Mouse (Mus musculus) embryonic facial prominence, embryonic 13.5 days (tissue): Measurements from ENCODE around the gene Tkfc. TPM values are rescaled to one million over a fixed set of nuclear protein-coding genes. Genes with fewer than 3 reads are reported as not detected.
"Not testable (repeated sequence)": the region's sequence is repeated elsewhere in the genome, so short reads cannot be mapped to it uniquely, and the experiment has no call there.

Experiments
- ATAC-seq: fragments of 200-750 bp; cut with Nextera tagmentation; 2 replicates; pipeline ENCODE4 v1.8.0; 2017; ENCODE audit warnings: low read depth; ENCODE audit not compliant: insufficient number of reproducible peaks, insufficient read depth, low FRiP score, low TSS enrichment
- H3K27ac ChIP-seq: fragments of 300-500 bp; sonication (generic); 2 replicates; pipeline ENCODE4 v1.5.1; 2015; ENCODE audit warnings: moderate library complexity, mild to moderate bottlenecking, inconsistent platforms
- H3K27me3 ChIP-seq: fragments of 300-500 bp; sonication (generic); 2 replicates; pipeline ENCODE4 v1.6.1; 2015; ENCODE audit warnings: mild to moderate bottlenecking, inconsistent platforms
- H3K36me3 ChIP-seq: fragments of 300-500 bp; sonication (generic); 2 replicates; pipeline ENCODE4 v1.6.1; 2015; ENCODE audit warnings: mild to moderate bottlenecking, inconsistent platforms
- H3K4me1 ChIP-seq: fragments of 300-500 bp; sonication (generic); 2 replicates; pipeline ENCODE4 v1.6.1; 2015; ENCODE audit warnings: inconsistent platforms
- H3K4me2 ChIP-seq: fragments of 300-500 bp; sonication (generic); 2 replicates; pipeline ENCODE4 v1.6.1; 2015; ENCODE audit warnings: moderate library complexity, mild to moderate bottlenecking, inconsistent platforms
- H3K4me3 ChIP-seq: fragments of 300-500 bp; sonication (generic); 2 replicates; pipeline ENCODE4 v1.5.1; 2015; ENCODE audit warnings: mild to moderate bottlenecking, inconsistent platforms
- H3K9ac ChIP-seq: fragments of 300-500 bp; sonication (generic); 2 replicates; pipeline ENCODE4 v1.6.1; 2015; ENCODE audit warnings: mild to moderate bottlenecking, inconsistent platforms
- H3K9me3 ChIP-seq: fragments of 300-500 bp; sonication (generic); 2 replicates; pipeline ENCODE4 v1.6.1; 2016; ENCODE audit warnings: inconsistent platforms
- WGBS: fragments of 180-500 bp; shearing (Covaris S2); methylation state at CpG from one replicate; pipeline ENCODE4 v1.1.7; 2015; ENCODE audit warnings: mixed read lengths; 5-methylcytosine and 5-hydroxymethylcytosine counted together
- polyA plus RNA-seq: library from polyadenylated mRNA; unstranded; fragments of >200 nt; fragmentation: Nextera tagmentation; extraction: Ambion mirVana; gene quantifications from 2 replicates; pipeline ENCODE4 v1.2.1, GENCODE M21; 2015

Tkfc gene
- polyA plus RNA-seq, 1 experiment from 2014 or later = 16.3 TPM

GRCm38 (mm10) chr19:10557837-10558375 is 47.5 kb downstream of the Tkfc start:
- not testable (repeated sequence) for H3K9ac ChIP-seq, H3K9me3 ChIP-seq, H3K4me2 ChIP-seq, H3K36me3 ChIP-seq, H3K4me3 ChIP-seq, ATAC-seq, H3K27ac ChIP-seq, H3K27me3 ChIP-seq
- H3K4me1 ChIP-seq = peaks cover 15% of the 10 kb centered on the region
- WGBS = 80% methylated on average over 4 of the region's 4 CpGs

DNA sequence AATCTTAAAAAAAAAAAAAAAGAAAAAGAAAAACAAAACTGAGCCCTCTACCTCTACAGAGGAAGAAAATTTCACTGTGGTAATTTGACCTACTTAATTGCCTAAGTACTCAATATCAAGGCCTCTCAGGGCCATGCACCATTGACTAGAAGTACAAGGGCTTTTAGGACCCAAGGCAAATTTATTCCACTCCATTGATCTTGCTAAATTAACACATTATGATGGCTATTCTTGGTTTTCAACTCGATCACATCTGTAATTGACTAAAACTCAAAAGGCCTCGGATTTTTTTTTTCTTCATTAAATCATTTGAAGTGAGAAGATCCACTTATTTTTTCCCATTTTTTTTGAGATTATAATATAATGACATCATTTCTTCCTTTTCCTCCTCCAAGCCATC is 48.0 kb downstream of the Tkfc start:
- Histone ChIP-seq H3K9ac (no peak overlapping the region), H3K4me2 (no peak overlapping the region), H3K9me3 (no peaks in the 10 kb centered on the region), H3K4me3 (no peak overlapping the region), H3K36me3 (peaks cover 9% of the 10 kb centered on the region), H3K27ac (no peak overlapping the region), H3K27me3 (no peaks in the 10 kb centered on the region), H3K4me1 (peaks cover 15% of the 10 kb centered on the region)
- no peak for ATAC-seq
- 59% methylated on average over 2 of the region's 2 CpGs for WGBS

GRCm38 (mm10) chr19:10557001-10557400 is 48.5 kb downstream of the Tkfc start:
- Histone ChIP-seq H3K27ac (no peak overlapping the region), H3K27me3 (no peaks in the 10 kb centered on the region), H3K9ac (no peak overlapping the region), H3K4me2 (no peak overlapping the region), H3K4me3 (no peak overlapping the region), H3K9me3 (no peaks in the 10 kb centered on the region), H3K36me3 (peaks cover 12% of the 10 kb centered on the region), H3K4me1 (peaks cover 15% of the 10 kb centered on the region)
- WGBS = 53% methylated on average over 2 of the region's 2 CpGs
- ATAC-seq = no peak

DNA sequence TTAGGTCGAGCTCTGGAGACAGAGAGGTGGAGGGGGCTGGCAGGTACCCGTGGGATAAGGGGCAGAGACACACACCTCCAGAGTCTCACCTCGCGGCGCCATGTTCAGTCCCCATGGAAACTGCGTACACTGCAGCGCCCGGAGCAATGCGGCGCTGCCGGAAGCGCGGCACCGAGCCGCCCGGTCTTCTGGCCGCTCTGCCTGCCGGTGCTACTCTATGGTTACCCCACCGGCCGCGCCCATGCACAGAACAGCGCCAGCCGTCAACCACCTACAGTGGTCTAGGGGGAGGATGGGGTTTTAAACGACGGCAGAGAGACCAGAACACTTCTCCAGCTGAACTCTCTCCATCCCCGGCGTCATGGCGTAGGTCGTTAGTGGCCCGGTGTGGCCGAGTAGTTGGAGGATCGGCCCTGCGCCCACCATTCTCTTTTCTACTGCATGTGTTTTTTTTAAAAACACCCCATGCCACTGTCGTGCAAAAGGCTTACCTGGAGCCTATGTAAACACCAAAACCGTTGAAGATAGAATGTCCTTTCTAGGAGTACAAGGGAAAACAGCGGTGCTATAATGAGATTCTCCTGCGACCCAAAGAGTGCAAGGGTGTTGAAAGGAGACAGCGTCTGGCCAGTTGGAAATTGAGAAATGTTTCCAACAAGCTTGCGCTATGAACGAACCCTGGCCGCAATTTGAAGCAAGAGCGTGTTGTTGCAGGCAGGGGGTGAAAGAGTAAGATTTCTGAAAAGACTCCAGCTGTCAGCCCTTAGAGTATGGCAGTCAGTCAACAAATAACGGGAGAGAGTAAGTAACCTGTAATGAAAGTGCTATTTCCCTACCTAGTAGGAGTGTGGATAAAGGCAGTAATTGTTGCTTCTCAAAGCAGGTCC is 49.6 kb downstream of the Tkfc start, which contains the start of gene Tmem216:
Gene Tmem216 (minus strand): TSS at position 615 of the 887 bp plus-strand sequence.
- H3K36me3 ChIP-seq = peaks cover 22% of the 10 kb centered on the region
- peak within 1 kb of the TSS; percentile 66 for H3K27ac ChIP-seq
- peak within 1 kb of the TSS; percentile 77 for H3K9ac ChIP-seq
- no peaks in the 10 kb centered on the region for H3K9me3 ChIP-seq
- peak within 1 kb of the TSS; percentile 77 for H3K4me2 ChIP-seq
- H3K4me3 ChIP-seq = peak within 1 kb of the TSS; percentile 66
- 1% methylated on average over 43 of the region's 43 CpGs for WGBS
- peaks cover 15% of the 10 kb centered on the region for H3K4me1 ChIP-seq
- H3K27me3 ChIP-seq = no peaks in the 10 kb centered on the region
- peak; percentile 95 for ATAC-seq

DNA sequence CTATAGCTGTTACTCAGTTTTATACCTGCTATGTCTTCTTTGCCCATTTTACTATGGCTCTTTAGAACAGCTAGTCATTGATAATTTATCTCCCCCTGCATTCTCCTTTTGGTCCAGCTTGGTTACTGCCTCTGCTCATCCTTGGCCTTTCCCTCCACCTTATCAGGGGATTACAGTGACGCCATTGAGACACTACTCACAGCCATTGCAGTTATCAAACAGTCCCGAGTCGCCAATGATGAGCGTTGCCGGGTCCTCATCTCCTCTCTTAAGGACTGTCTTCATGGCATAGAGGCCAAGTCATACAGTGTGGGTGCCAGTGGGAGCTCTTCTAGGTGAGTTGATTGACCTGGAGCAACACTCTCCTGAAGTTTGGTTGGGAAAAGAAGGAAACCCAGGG is 66.0 kb downstream of the Tkfc start:
- Histone ChIP-seq H3K36me3 (peaks cover 88% of the 10 kb centered on the region), H3K4me3 (no peak overlapping the region), H3K27ac (no peak overlapping the region), H3K27me3 (no peaks in the 10 kb centered on the region), H3K9ac (no peak overlapping the region), H3K4me2 (no peak overlapping the region), H3K9me3 (no peaks in the 10 kb centered on the region), H3K4me1 (no peaks in the 10 kb centered on the region)
- WGBS = 96% methylated on average over 5 of the region's 5 CpGs
- no peak for ATAC-seq

Other genes starting within 250 kb of the Tkfc start
- gene Syt7, start 216.6 kb downstream of the Tkfc start, polyA plus RNA-seq = 0.46 and 0.76 TPM in 2 replicates
- 0.25 and 0.28 TPM in 2 replicates for gene Lrrc10b, start 148.2 kb downstream of the Tkfc start, polyA plus RNA-seq
- gene Ppp1r32, start 122.7 kb downstream of the Tkfc start, polyA plus RNA-seq = 0.27 and 0.39 TPM in 2 replicates
- 48.3 and 50.1 TPM in 2 replicates for gene Cpsf7, start 80.4 kb downstream of the Tkfc start, polyA plus RNA-seq
- gene Sdhaf2, start 79.5 kb downstream of the Tkfc start, polyA plus RNA-seq = 59.9 and 63.5 TPM in 2 replicates
- 62.9 and 63.7 TPM in 2 replicates for gene Tmem216, start 49.4 kb downstream of the Tkfc start, polyA plus RNA-seq
- 18.7 and 21.8 TPM in 2 replicates for gene Cyb561a3, start 28.5 kb downstream of the Tkfc start, polyA plus RNA-seq
- 38.3 and 39.1 TPM in 2 replicates for gene Tmem138, start 28.3 kb downstream of the Tkfc start, polyA plus RNA-seq
- 355 and 368 TPM in 2 replicates for gene Ddb1, start 327 bp downstream of the Tkfc start, polyA plus RNA-seq
- 3.1 and 3.8 TPM in 2 replicates for gene Vwce, start 28.6 kb upstream of the Tkfc start, polyA plus RNA-seq
- gene Pga5, start 72.4 kb upstream of the Tkfc start, polyA plus RNA-seq = not detected in 2 replicates
- 36.4 and 36.8 TPM in 2 replicates for gene Vps37c, start 83.1 kb upstream of the Tkfc start, polyA plus RNA-seq
- 0.41 and 0.42 TPM in 2 replicates for gene Cd5, start 133.3 kb upstream of the Tkfc start, polyA plus RNA-seq
- gene Cd6, start 224.4 kb upstream of the Tkfc start, polyA plus RNA-seq = 0.08 and 0.15 TPM in 2 replicates
- gene Slc15a3, start 234.1 kb upstream of the Tkfc start, polyA plus RNA-seq = 0.34 and 0.41 TPM in 2 replicates